Mouse (Mus musculus): Measurements from ENCODE around the gene Gpr4. TPM values are rescaled to one million over a fixed set of nuclear protein-coding genes. Genes with fewer than 3 reads are reported as not detected.

The Gpr4 gene
- polyA plus RNA-seq, 1 experiment: 3.3 TPM

DNA sequence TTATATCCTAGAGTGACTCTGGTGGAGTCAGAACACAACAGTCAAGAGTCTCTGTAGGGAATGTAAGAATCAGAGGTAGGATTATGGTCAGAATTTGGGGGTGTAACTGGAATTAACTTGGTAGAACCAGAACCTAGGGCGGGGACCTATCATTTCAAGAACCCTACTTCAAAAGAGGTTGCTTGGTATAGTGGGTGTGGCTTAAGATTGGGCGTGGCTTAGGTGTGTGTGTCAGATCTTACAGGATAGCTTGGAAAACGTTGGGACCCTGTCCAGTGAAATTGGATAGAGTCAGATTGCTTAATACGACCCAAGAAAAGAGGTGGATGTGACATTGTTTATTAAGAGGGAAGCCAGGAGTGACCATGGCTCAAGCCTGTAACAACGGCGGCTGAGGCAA lies 32.4 kb upstream of the Gpr4 start:
- Histone ChIP-seq H3K27ac (ENCODE audit: insufficient read depth, low read length) (no peak overlapping the region), H3K36me3 (ENCODE audit: control insufficient read depth, insufficient read depth, low read length, poor library complexity, severe bottlenecking) (no peaks in the 10 kb centered on the region), H3K27me3 (ENCODE audit: control insufficient read depth, insufficient read depth, low read length, poor library complexity, severe bottlenecking) (no peaks in the 10 kb centered on the region), H3K9me3 (replicated peaks; ENCODE audit: control insufficient read depth, insufficient read depth, low read length, poor library complexity, severe bottlenecking) (no peaks in the 10 kb centered on the region), H3K4me1 (ENCODE audit: control insufficient read depth, insufficient read depth, low read length) (no peaks in the 10 kb centered on the region), H3K9ac (ENCODE audit: low read depth, poor library complexity, severe bottlenecking) (peak overlapping the region; percentile 19; the same call in 1 of the 2 replicates), H3K4me3 (ENCODE audit: low read depth, low read length) (0 out of 2 replicates have a peak overlapping the region, but pooled peaks have one; percentile 46)
- TF ChIP-seq EP300 (IDR thresholded peaks at IDR 0.05; ENCODE audit: insufficient read depth, low read depth, low read length): no peak
- no peak for TF ChIP-seq CTCF (IDR thresholded peaks at IDR 0.05; ENCODE audit: low read depth, low read length)
- no peak for TF ChIP-seq POLR2A (IDR thresholded peaks at IDR 0.05; ENCODE audit: insufficient read depth, low read length)

DNA sequence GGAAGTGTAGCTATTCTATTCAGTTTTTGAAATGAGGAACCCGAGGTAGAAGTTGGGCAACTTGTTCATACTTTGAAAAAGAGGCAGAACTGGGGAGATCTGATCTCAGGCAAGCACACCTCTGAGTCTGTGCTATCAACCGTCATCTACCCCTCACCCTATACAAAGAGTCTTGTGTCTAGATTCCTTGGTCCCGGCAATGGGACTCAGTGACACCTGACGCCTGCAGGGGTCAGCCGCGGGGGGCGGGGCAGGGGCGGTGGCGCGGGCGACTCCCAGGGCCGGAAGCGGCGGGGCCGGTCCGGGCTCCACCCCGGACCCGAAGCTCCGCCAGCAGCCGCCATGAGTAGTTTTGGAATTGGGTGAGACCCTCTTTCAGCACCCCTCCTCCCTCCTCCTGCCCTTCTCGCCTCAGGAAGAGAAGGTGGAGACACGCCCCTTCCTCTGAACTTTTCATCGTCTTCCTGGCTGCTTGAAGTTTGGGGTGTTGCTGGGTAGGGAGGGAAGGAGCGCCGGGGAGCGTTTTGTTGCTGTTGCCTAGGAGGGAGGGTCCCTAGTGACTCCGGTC lies 31.4 kb upstream of the Gpr4 start:
- peak overlapping the region; percentile 43 for H3K9ac ChIP-seq (ENCODE audit: low read depth, poor library complexity, severe bottlenecking)
- H3K27me3 ChIP-seq (ENCODE audit: control insufficient read depth, insufficient read depth, low read length, poor library complexity, severe bottlenecking): no peaks in the 10 kb centered on the region
- peak overlapping the region; percentile 96 for H3K4me3 ChIP-seq (ENCODE audit: low read depth, low read length)
- no peaks in the 10 kb centered on the region for H3K4me1 ChIP-seq (ENCODE audit: control insufficient read depth, insufficient read depth, low read length)
- H3K36me3 ChIP-seq (ENCODE audit: control insufficient read depth, insufficient read depth, low read length, poor library complexity, severe bottlenecking): no peaks in the 10 kb centered on the region
- peak; percentile 19 for TF ChIP-seq POLR2A (IDR thresholded peaks at IDR 0.05; ENCODE audit: insufficient read depth, low read length)
- no peak for TF ChIP-seq CTCF (IDR thresholded peaks at IDR 0.05; ENCODE audit: low read depth, low read length)
- 0 out of 2 replicates have a peak, but pooled peaks have one; percentile 37 for TF ChIP-seq EP300 (IDR thresholded peaks at IDR 0.05; ENCODE audit: insufficient read depth, low read depth, low read length)
- peak overlapping the region; percentile 23; the same call in 1 of the 2 replicates for H3K27ac ChIP-seq (ENCODE audit: insufficient read depth, low read length)
- no peaks in the 10 kb centered on the region for H3K9me3 ChIP-seq (replicated peaks; ENCODE audit: control insufficient read depth, insufficient read depth, low read length, poor library complexity, severe bottlenecking)

DNA sequence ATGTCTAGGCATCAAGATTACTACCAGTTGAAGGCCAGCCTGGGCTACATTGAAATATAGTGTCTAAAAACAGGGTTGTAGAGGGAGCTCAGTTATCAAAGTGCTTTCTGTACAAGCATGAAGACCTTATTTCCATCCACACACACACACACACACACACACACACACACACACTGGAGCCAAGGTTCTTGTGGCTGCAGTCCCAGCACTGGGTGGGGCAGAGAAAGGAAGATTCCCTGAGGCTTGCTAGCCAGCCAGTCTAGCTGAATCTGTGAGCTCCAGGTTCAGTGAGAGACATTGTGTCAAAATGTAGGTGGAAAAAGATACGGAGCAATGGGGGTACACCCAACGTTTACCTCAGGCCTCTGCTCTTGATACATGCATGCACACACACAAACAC lies 28.1 kb upstream of the Gpr4 start:
- TF ChIP-seq POLR2A (IDR thresholded peaks at IDR 0.05; ENCODE audit: insufficient read depth, low read length): no peak
- no peak for TF ChIP-seq EP300 (IDR thresholded peaks at IDR 0.05; ENCODE audit: insufficient read depth, low read depth, low read length)
- TF ChIP-seq CTCF (IDR thresholded peaks at IDR 0.05; ENCODE audit: low read depth, low read length): no peak
- Histone ChIP-seq H3K27ac (ENCODE audit: insufficient read depth, low read length) (no peak overlapping the region), H3K9me3 (replicated peaks; ENCODE audit: control insufficient read depth, insufficient read depth, low read length, poor library complexity, severe bottlenecking) (no peaks in the 10 kb centered on the region), H3K27me3 (ENCODE audit: control insufficient read depth, insufficient read depth, low read length, poor library complexity, severe bottlenecking) (no peaks in the 10 kb centered on the region), H3K4me3 (ENCODE audit: low read depth, low read length) (no peak overlapping the region), H3K9ac (ENCODE audit: low read depth, poor library complexity, severe bottlenecking) (no peak overlapping the region), H3K4me1 (ENCODE audit: control insufficient read depth, insufficient read depth, low read length) (no peaks in the 10 kb centered on the region), H3K36me3 (ENCODE audit: control insufficient read depth, insufficient read depth, low read length, poor library complexity, severe bottlenecking) (no peaks in the 10 kb centered on the region)

DNA sequence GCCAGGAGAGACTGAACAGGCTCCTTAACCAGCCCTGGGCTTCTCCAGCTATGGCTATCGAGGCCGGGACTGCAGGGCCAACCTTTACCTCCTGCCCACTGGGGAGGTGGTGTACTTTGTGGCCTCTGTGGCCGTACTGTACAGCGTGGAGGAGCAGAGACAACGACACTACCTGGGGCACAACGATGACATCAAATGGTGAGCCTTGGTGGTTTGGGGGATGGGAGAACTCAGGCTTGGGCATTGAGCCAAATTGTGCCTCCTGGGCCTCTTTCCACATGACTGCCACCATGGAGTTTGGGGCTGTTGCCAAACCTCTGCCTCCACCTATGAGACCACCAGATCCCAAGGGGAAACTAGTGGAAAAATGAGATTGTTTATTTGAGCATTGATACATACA lies 27.6 kb upstream of the Gpr4 start:
- Histone ChIP-seq H3K27ac (ENCODE audit: insufficient read depth, low read length) (no peak overlapping the region), H3K9me3 (replicated peaks; ENCODE audit: control insufficient read depth, insufficient read depth, low read length, poor library complexity, severe bottlenecking) (no peaks in the 10 kb centered on the region), H3K4me1 (ENCODE audit: control insufficient read depth, insufficient read depth, low read length) (no peaks in the 10 kb centered on the region), H3K36me3 (ENCODE audit: control insufficient read depth, insufficient read depth, low read length, poor library complexity, severe bottlenecking) (no peaks in the 10 kb centered on the region), H3K4me3 (ENCODE audit: low read depth, low read length) (no peak overlapping the region), H3K9ac (ENCODE audit: low read depth, poor library complexity, severe bottlenecking) (no peak overlapping the region), H3K27me3 (ENCODE audit: control insufficient read depth, insufficient read depth, low read length, poor library complexity, severe bottlenecking) (no peaks in the 10 kb centered on the region)
- no peak for TF ChIP-seq CTCF (IDR thresholded peaks at IDR 0.05; ENCODE audit: low read depth, low read length)

DNA sequence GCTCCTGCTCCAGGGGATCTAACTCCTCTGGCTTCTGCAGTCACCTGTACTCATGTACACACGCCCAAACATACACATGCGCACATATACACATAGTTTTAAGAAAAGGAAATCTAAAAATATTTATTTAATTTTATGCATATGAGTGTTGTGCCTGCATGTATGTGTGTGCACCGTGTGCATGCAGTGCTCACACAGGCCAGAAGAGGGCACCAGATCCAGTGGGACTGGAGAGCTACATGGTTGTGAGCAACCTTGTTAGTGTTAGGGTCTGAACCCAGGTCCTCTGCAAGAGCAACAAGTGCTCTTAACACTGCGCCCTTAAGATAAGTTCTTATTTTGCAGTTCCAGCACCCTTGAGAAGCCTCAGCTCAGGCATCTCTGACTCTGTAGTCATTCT lies 17.7 kb upstream of the Gpr4 start:
- H3K27ac ChIP-seq (ENCODE audit: insufficient read depth, low read length): no peak overlapping the region
- 0 out of 2 replicates have a peak, but pooled peaks cover 2% of the 10 kb centered on the region for H3K36me3 ChIP-seq (ENCODE audit: control insufficient read depth, insufficient read depth, low read length, poor library complexity, severe bottlenecking)
- H3K27me3 ChIP-seq (ENCODE audit: control insufficient read depth, insufficient read depth, low read length, poor library complexity, severe bottlenecking): no peaks in the 10 kb centered on the region
- H3K9me3 ChIP-seq (replicated peaks; ENCODE audit: control insufficient read depth, insufficient read depth, low read length, poor library complexity, severe bottlenecking): 0 out of 2 replicates have a peak, but pooled peaks cover 3% of the 10 kb centered on the region
- H3K4me3 ChIP-seq (ENCODE audit: low read depth, low read length): no peak overlapping the region
- H3K9ac ChIP-seq (ENCODE audit: low read depth, poor library complexity, severe bottlenecking): no peak overlapping the region
- no peak for TF ChIP-seq POLR2A (IDR thresholded peaks at IDR 0.05; ENCODE audit: insufficient read depth, low read length)
- TF ChIP-seq EP300 (IDR thresholded peaks at IDR 0.05; ENCODE audit: insufficient read depth, low read depth, low read length): no peak
- peak; percentile 58 for TF ChIP-seq CTCF (IDR thresholded peaks at IDR 0.05; ENCODE audit: low read depth, low read length)
- H3K4me1 ChIP-seq (ENCODE audit: control insufficient read depth, insufficient read depth, low read length): no peaks in the 10 kb centered on the region

DNA sequence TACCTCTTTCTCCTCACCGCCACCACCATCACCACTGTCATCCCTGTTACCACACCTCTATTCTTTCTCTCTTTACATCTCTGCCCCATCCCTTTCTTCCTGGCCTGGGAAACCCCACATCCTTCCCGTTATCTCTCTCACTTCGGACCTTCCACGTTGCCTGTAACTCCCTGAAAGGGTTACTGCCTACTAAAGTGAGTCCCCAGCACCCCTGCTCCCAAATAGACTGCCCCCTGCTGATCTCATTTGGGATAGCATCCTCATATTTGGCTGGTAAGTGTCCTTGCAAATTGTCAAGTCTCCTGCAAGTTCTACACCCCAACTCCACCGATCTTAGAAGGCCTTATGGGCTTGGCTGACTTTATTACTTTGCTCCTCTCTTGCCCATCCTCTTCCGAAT lies 15.7 kb upstream of the Gpr4 start:
- no peaks in the 10 kb centered on the region for H3K27me3 ChIP-seq (ENCODE audit: control insufficient read depth, insufficient read depth, low read length, poor library complexity, severe bottlenecking)
- H3K4me1 ChIP-seq (ENCODE audit: control insufficient read depth, insufficient read depth, low read length): peaks cover 3% of the 10 kb centered on the region
- no peak overlapping the region for H3K27ac ChIP-seq (ENCODE audit: insufficient read depth, low read length)
- TF ChIP-seq CTCF (IDR thresholded peaks at IDR 0.05; ENCODE audit: low read depth, low read length): peak; percentile 42
- TF ChIP-seq POLR2A (IDR thresholded peaks at IDR 0.05; ENCODE audit: insufficient read depth, low read length): no peak
- no peak for TF ChIP-seq EP300 (IDR thresholded peaks at IDR 0.05; ENCODE audit: insufficient read depth, low read depth, low read length)
- H3K9ac ChIP-seq (ENCODE audit: low read depth, poor library complexity, severe bottlenecking): no peak overlapping the region
- H3K36me3 ChIP-seq (ENCODE audit: control insufficient read depth, insufficient read depth, low read length, poor library complexity, severe bottlenecking): 0 out of 2 replicates have a peak, but pooled peaks cover 2% of the 10 kb centered on the region
- 0 out of 2 replicates have a peak, but pooled peaks cover 3% of the 10 kb centered on the region for H3K9me3 ChIP-seq (replicated peaks; ENCODE audit: control insufficient read depth, insufficient read depth, low read length, poor library complexity, severe bottlenecking)
- H3K4me3 ChIP-seq (ENCODE audit: low read depth, low read length): no peak overlapping the region

Data from ES-Bruce4 (cell line).